Mouse (Mus musculus): Measurements from ENCODE around the gene AF366264. TPM values are rescaled to one million over a fixed set of nuclear protein-coding genes. Genes with fewer than 3 reads are reported as not detected.
"Not testable (repeated sequence)": the region's sequence is repeated elsewhere in the genome, so short reads cannot be mapped to it uniquely, and the experiment has no call there.

The AF366264 gene
- total RNA-seq (2014; rRNA removed) (not detected in 2 replicates), polyA plus RNA-seq (2012; rRNA removed) (not detected in 2 replicates)

- H3K27ac ChIP-seq (replicated peaks; ENCODE audit: insufficient read depth, low read depth, low read length); H3K4me1 ChIP-seq (ENCODE audit: control insufficient read depth, insufficient read depth, low read length); H3K36me3 ChIP-seq (ENCODE audit: control insufficient read depth, insufficient read depth, low read length); H3K4me3 ChIP-seq (ENCODE audit: insufficient read depth, low read depth, low read length); H3K27me3 ChIP-seq (ENCODE audit: control insufficient read depth, insufficient read depth, low read length); H3K79me2 ChIP-seq (ENCODE audit: control insufficient read depth, insufficient read depth, low read length); DNase-seq (ENCODE audit: extremely low read depth, low read depth, low spot score); H3K9ac ChIP-seq (ENCODE audit: low read depth, low read length): not testable (repeated sequence)
- 86% methylated on average over 5 of the region's 5 CpGs for WGBS
Observed at GRCm38 (mm10) chr8:13838289-13838688, at the start of gene AF366264. TSS of gene AF366264 (minus strand) at chr8:13838389.

GRCm38 (mm10) chr8:13843286-13843685, 5.1 kb upstream of the AF366264 start:
- H3K4me3 ChIP-seq (ENCODE audit: insufficient read depth, low read depth, low read length); H3K27me3 ChIP-seq (ENCODE audit: control insufficient read depth, insufficient read depth, low read length); H3K9ac ChIP-seq (ENCODE audit: low read depth, low read length); H3K36me3 ChIP-seq (ENCODE audit: control insufficient read depth, insufficient read depth, low read length); H3K79me2 ChIP-seq (ENCODE audit: control insufficient read depth, insufficient read depth, low read length); DNase-seq (ENCODE audit: extremely low read depth, low read depth, low spot score); H3K4me1 ChIP-seq (ENCODE audit: control insufficient read depth, insufficient read depth, low read length); H3K27ac ChIP-seq (replicated peaks; ENCODE audit: insufficient read depth, low read depth, low read length): not testable (repeated sequence)
- 79% methylated on average over 1 of the region's 1 CpGs for WGBS

GRCm38 (mm10) chr8:13828598-13829172, 9.5 kb downstream of the AF366264 start:
- no peak for DNase-seq (ENCODE audit: extremely low read depth, low read depth, low spot score)
- 78% methylated on average over 7 of the region's 7 CpGs for WGBS
- Histone ChIP-seq H3K4me1 (ENCODE audit: control insufficient read depth, insufficient read depth, low read length) (no peaks in the 10 kb centered on the region), H3K4me3 (ENCODE audit: insufficient read depth, low read depth, low read length) (no peak overlapping the region), H3K27me3 (ENCODE audit: control insufficient read depth, insufficient read depth, low read length) (no peaks in the 10 kb centered on the region; the same call in 1 of the 2 replicates), H3K27ac (replicated peaks; ENCODE audit: insufficient read depth, low read depth, low read length) (no peak overlapping the region), H3K36me3 (ENCODE audit: control insufficient read depth, insufficient read depth, low read length) (no peaks in the 10 kb centered on the region), H3K79me2 (ENCODE audit: control insufficient read depth, insufficient read depth, low read length) (no peaks in the 10 kb centered on the region), H3K9ac (ENCODE audit: low read depth, low read length) (no peak overlapping the region)
- no peak for TF ChIP-seq CTCF (IDR thresholded peaks at IDR 0.05; ENCODE audit: low read depth, low read length)
- no peak for TF ChIP-seq POLR2A (IDR thresholded peaks at IDR 0.05; ENCODE audit: extremely low read depth, insufficient read depth, low read length)

- H3K79me2 ChIP-seq (ENCODE audit: control insufficient read depth, insufficient read depth, low read length): no peaks in the 10 kb centered on the region
- no peak overlapping the region for H3K9ac ChIP-seq (ENCODE audit: low read depth, low read length)
- H3K27me3 ChIP-seq (ENCODE audit: control insufficient read depth, insufficient read depth, low read length): 0 out of 2 replicates have a peak, but pooled peaks cover 2% of the 10 kb centered on the region
- no peak overlapping the region for H3K27ac ChIP-seq (replicated peaks; ENCODE audit: insufficient read depth, low read depth, low read length)
- TF ChIP-seq POLR2A (IDR thresholded peaks at IDR 0.05; ENCODE audit: extremely low read depth, insufficient read depth, low read length) (no peak), CTCF (IDR thresholded peaks at IDR 0.05; ENCODE audit: low read depth, low read length) (no peak)
- H3K4me1 ChIP-seq (ENCODE audit: control insufficient read depth, insufficient read depth, low read length): no peaks in the 10 kb centered on the region
- peaks cover 18% of the 10 kb centered on the region for H3K36me3 ChIP-seq (ENCODE audit: control insufficient read depth, insufficient read depth, low read length)
- 91% methylated on average over 5 of the region's 5 CpGs for WGBS
- no peak for DNase-seq (ENCODE audit: extremely low read depth, low read depth, low spot score)
- H3K4me3 ChIP-seq (ENCODE audit: insufficient read depth, low read depth, low read length): no peak overlapping the region
Observed at GRCm38 (mm10) chr8:13799566-13799965, 38.6 kb downstream of the AF366264 start.

GRCm38 (mm10) chr8:13797676-13798075, 40.5 kb downstream of the AF366264 start:
- 97% methylated on average over 5 of the region's 5 CpGs for WGBS
- Histone ChIP-seq H3K9ac (ENCODE audit: low read depth, low read length) (no peak overlapping the region), H3K36me3 (ENCODE audit: control insufficient read depth, insufficient read depth, low read length) (peaks cover 21% of the 10 kb centered on the region), H3K4me1 (ENCODE audit: control insufficient read depth, insufficient read depth, low read length) (no peaks in the 10 kb centered on the region), H3K27ac (replicated peaks; ENCODE audit: insufficient read depth, low read depth, low read length) (no peak overlapping the region), H3K79me2 (ENCODE audit: control insufficient read depth, insufficient read depth, low read length) (no peaks in the 10 kb centered on the region), H3K4me3 (ENCODE audit: insufficient read depth, low read depth, low read length) (no peak overlapping the region), H3K27me3 (ENCODE audit: control insufficient read depth, insufficient read depth, low read length) (0 out of 2 replicates have a peak, but pooled peaks cover 2% of the 10 kb centered on the region)
- TF ChIP-seq CTCF (IDR thresholded peaks at IDR 0.05; ENCODE audit: low read depth, low read length) (no peak), POLR2A (IDR thresholded peaks at IDR 0.05; ENCODE audit: extremely low read depth, insufficient read depth, low read length) (no peak)
- DNase-seq (ENCODE audit: extremely low read depth, low read depth, low spot score): no peak

GRCm38 (mm10) chr8:13793746-13794101, 44.5 kb downstream of the AF366264 start:
- no peak overlapping the region for H3K27ac ChIP-seq (replicated peaks; ENCODE audit: insufficient read depth, low read depth, low read length)
- H3K9ac ChIP-seq (ENCODE audit: low read depth, low read length): no peak overlapping the region
- DNase-seq (ENCODE audit: extremely low read depth, low read depth, low spot score): no peak
- no peak overlapping the region for H3K4me3 ChIP-seq (ENCODE audit: insufficient read depth, low read depth, low read length)
- H3K27me3 ChIP-seq (ENCODE audit: control insufficient read depth, insufficient read depth, low read length): no peaks in the 10 kb centered on the region
- peaks cover 29% of the 10 kb centered on the region for H3K36me3 ChIP-seq (ENCODE audit: control insufficient read depth, insufficient read depth, low read length)
- TF ChIP-seq POLR2A (IDR thresholded peaks at IDR 0.05; ENCODE audit: extremely low read depth, insufficient read depth, low read length): no peak
- no peak for TF ChIP-seq CTCF (IDR thresholded peaks at IDR 0.05; ENCODE audit: low read depth, low read length)
- no peaks in the 10 kb centered on the region for H3K4me1 ChIP-seq (ENCODE audit: control insufficient read depth, insufficient read depth, low read length)
- 90% methylated on average over 11 of the region's 11 CpGs for WGBS
- no peaks in the 10 kb centered on the region for H3K79me2 ChIP-seq (ENCODE audit: control insufficient read depth, insufficient read depth, low read length)
